Mouse (Mus musculus) gastrocnemius, postnatal 14 days (tissue): ENCODE results near the gene Prm3. TPM values are rescaled to one million over a fixed set of nuclear protein-coding genes. Genes with fewer than 3 reads are reported as not detected.

Experiments used
- total RNA-seq, 2 experiments: library from RNA; stranded (reverse); gene quantifications; 2 replicates each; pipeline ENCODE4 v1.2.3; 2021

Prm3 gene
- total RNA-seq, 2 experiments from 2014 or later, result not detected

Other genes starting within 250 kb of the Prm3 start
- 10 to 100 TPM; 25.9 to 26.0 TPM for gene Dexi, start 247.9 kb downstream of the Prm3 start, total RNA-seq
- 10 to 100 TPM; 26.2 to 28.4 TPM for gene Clec16a, start 245.6 kb downstream of the Prm3 start, total RNA-seq
- 1 to 10 TPM in 1 of 2 experiments, under 1 TPM in 1; 0.40 to 1.5 TPM for gene Socs1, start 5.4 kb downstream of the Prm3 start, total RNA-seq
- not detected for gene Tnp2, start 2.3 kb downstream of the Prm3 start, total RNA-seq
- not detected for gene Prm2, start 5.2 kb upstream of the Prm3 start, total RNA-seq
- not detected for gene Prm1, start 14.9 kb upstream of the Prm3 start, total RNA-seq
- not detected for gene Gm11172, start 22.0 kb upstream of the Prm3 start, total RNA-seq
- 1 to 10 TPM; 1.5 to 2.0 TPM for gene Rmi2, start 44.1 kb upstream of the Prm3 start, total RNA-seq